Mouse (Mus musculus): ENCODE data around the gene Ptpn9.
A peak's percentile ranks its signal among the peaks of the same experiment; 100 is the strongest.

The Ptpn9 gene

DNA sequence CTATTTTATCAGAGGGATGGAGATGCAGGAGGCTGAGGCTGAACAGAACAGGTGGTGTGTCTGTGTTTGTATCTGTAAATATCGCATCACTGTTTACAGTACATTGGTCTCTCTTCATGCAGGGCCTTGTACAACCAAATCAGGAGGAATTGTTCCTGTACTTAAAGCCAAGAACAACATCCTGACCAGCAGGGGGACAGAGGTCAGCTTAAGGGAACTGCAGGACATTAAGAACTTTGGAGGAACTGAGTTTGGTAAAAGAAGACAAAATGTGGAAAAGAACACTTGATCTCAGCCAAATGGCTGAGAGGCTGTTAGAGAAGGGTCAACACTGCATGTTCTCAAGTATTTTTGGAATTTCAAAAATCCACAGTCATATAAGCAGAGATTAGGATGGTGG, 20.0 kb downstream of the Ptpn9 start:
- DNase-seq (ENCODE audit: inconsistent ontology term) = peak; percentile 20

DNA sequence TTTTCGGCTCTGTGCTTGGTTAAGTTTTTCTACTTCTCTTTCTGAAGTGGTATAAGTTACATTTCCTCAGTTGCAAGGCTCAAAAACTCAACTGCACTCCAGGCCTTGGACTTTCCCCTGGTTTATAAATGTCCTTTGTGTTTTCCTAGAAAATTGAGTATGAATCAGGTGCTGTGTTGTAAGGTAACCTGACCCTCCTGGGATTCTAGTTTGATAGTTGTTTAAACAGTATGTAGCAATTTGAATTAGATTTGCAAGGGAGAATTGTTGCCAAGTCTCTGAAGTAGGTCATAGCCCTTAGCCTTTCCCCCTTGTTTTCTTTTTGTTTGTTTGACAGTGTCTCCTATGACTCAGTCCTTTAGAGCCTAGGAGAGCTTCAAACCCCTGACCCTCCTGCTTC, 22.9 kb downstream of the Ptpn9 start:
- DNase-seq (ENCODE audit: inconsistent ontology term) = peak; percentile 10

DNA sequence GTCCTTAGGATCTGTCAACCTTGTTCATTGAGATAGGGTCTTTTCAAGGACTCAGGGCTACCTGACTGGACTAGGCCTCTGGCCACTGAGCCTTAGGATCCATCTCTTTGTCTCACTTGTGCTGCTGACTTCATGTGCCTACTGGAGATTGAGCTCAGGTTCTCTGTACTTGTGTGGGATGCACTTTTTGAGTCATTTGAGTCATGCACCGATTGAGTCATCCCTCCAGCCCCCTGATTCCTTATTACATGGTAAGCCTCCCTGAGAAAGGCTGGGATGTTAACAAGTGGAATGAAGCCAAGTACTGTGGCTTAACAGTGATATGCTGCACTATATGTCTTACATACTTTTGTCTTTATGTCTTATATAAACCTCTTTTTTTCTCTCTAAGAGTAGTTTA, 37.0 kb downstream of the Ptpn9 start:
- no peak for DNase-seq (ENCODE audit: inconsistent ontology term)

GRCm38 (mm10) chr9:57056237-57056636, 61.5 kb downstream of the Ptpn9 start:
- DNase-seq (ENCODE audit: inconsistent ontology term) = peak; percentile 38

DNA sequence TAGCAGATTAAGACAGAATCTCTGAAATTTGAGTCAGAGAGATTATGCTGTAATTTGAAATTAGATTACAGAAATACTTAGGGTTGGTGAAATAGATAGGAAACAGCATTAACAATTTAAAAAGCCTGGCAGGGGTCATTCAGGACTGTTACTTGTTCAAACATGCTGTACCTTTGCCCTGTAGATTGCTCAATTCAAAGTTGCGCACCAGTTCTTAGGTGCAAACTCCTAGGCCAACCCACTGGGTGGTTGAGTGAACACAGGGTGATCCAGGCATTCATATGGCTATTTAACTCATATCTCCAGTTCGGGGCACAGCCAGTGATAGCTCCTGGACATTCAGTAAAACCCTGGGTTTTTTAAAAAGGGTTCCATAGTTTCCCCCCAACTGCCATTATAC, 69.4 kb downstream of the Ptpn9 start:
- no peak for DNase-seq (ENCODE audit: inconsistent ontology term)

- DNase-seq (ENCODE audit: inconsistent ontology term) = no peak
Observed at GRCm38 (mm10) chr9:57068266-57068665, 73.5 kb downstream of the Ptpn9 start.

- DNase-seq (ENCODE audit: inconsistent ontology term) = no peak
Observed at GRCm38 (mm10) chr9:57070262-57070661, 75.5 kb downstream of the Ptpn9 start.

DNA sequence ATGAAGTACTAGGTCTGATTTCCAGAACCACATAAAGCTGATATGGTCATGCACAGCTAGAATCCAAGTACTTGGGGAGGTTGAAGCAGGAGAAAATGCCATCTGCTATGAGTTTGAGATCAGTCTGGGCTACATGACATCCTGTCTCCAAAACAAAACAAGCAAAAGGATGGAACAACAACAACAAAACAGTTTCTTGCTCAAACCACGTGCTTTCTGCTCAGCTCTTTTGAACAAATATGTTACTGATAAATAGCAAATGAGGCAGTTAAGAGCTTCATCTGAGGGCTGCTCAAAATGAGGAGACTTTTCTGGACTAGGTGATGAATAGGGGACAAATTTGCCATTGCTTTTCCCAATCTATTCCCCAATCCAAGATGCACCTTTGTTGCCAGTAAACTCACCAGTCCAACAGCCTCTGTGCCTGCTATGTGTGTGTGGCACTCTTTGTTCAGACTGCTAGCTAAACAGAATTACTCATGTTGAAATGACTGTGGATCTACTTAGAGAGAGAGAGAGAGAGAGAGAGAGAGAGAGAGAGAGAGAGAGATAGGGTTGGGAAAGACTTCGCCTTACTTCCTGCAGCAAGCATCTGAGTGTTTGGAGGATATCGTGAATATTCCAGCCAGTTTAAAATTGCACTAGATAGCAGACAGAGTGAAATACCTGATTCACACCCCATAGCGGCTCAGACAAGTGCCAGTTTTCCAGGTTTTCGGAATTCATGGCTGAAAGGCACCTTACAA, 76.2 kb downstream of the Ptpn9 start:
- peak; percentile 67 for DNase-seq (ENCODE audit: inconsistent ontology term)

DNA sequence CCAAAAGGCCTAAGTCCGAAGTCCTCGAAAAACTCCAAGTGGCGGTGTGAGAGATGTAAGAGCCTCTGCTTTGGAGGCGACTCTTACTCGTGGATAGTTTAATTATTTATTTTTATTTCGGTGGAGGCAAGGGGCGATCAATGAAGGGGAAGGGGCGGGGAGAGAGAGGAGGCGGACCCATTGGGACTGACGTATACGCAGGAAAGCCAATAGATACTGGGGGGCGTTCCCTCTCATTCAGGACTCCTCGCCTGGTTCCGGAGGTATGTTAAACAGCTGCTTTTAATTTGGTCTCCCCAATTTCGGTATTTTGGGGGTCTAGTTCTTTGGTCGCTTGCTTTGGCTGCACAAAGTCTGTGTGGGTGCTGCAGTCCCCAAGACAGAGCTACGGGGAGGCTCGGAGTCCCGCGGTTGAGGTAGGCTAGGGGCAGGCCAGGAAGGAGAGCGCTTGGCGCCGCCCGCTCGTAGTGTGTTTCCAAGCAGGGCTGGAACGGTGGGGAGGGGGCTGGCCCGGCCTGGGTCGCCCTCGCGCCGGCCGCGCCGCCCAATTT, 77.2 kb downstream of the Ptpn9 start, which contains the start of gene Sin3a:
Gene Sin3a, plus strand, starts transcription at position 240 of the 551 bp plus-strand sequence.
- peak; percentile 90 for DNase-seq (ENCODE audit: inconsistent ontology term)

DNA sequence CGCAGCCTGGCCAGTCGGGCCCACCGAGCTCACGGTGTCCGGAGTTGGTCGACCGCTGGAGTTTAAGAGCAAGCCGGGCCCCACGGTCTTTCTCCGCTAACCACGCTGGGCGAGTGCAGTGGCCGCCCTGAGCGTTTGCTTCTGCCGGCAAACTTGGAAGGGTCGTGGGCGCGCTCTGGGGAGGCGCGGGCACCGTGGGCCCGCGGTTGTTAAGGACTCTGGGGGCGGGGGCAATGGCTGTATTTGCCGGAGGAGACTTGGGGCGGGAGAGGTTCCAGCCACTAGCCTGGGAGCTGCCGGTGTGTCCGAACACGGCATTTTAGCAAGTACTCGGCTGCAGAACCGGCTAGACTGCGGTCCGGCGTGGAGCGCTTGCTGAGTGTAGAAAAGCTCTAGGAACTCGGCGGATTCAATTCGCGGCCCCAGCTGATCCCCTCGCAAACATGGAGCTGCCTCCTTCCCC, 77.8 kb downstream of the Ptpn9 start:
- DNase-seq (ENCODE audit: inconsistent ontology term) = no peak

DNA sequence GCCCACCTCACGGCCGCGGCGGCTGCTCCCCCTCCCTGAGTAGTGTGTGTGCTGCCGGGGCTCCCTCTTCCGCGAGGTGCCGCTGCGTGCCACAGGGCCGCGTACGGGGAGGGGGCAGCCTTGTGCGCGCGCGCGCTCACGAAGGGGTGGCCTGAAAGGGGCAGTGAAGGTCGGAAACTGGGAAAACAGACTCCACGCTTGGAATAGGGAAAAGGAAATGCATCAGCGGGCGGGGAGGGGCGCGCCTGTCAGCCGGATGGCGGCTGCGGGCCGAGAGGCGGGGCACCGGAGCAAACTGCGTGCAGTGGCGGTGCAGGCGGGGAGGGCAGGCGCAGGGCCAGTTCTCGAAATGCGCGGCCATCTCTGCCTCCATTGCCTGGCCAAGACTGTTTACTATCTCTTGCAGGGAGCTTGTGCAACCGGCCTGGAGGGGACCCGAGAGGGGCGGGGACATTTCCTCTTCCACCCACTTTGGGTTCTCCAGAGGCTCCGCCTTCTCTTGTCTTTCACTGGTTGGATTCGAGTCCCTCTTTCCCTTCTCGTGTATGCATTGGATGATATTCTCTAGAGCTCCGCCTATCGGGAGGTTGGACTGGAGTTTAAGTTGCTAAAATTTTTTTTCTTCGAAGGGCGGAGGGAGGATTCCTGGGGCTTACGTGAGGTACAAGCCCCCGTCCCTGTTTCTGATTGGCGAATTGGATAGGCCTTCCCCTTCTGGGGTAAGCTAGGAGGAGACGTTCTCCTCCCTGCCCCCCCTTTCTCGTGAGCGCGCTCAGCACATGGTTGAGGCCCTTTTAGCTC, 78.5 kb downstream of the Ptpn9 start:
- peak; percentile 100 for DNase-seq (ENCODE audit: inconsistent ontology term)

DNA sequence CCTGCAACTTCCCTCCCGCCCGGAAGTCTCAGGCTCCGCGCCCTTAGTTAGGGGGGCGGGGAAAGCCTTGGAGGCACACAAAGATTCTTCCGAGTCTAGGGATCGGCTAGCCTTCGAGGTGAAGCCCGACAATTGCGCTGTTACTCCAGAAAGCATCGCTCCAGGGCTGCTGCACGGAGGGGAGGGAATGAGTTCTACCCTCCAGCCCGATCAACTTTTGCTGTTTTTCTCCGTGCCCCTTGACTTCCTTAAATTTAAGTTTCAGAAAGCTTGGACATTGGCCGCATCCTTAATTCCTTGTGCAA, 79.0 kb downstream of the Ptpn9 start:
- DNase-seq (ENCODE audit: inconsistent ontology term) = no peak

DNA sequence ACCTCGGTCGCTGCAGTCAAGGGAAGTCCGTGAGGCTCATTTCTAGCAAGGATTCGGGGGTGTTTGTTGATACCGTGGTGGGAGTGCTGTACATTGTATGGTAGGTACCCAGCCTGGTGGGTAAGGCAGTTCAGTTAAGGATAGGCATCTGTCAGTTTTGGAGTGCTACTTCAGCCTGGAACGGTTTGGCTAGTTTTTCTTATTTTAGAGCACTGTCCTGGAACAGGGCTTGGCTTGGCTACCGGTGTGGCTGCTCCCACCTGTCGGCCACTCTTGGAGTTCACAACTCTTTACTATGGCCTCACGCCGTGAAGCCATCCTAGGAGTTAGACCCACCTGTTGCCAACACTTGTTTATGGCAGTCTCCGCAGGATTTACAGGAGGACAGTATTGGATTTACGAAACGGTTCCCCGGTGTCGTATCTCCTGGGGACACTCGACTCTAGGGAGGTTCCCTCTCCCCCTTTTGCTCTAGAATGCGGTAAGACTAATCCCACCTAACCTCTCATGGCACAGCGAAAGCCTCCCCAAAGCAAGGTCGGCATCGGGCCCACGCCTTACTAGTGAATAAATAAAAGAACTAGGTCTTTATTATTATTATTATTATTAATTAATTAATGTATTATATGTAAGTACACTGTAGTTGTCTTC, 79.6 kb downstream of the Ptpn9 start:
- DNase-seq (ENCODE audit: inconsistent ontology term) = no peak

DNA sequence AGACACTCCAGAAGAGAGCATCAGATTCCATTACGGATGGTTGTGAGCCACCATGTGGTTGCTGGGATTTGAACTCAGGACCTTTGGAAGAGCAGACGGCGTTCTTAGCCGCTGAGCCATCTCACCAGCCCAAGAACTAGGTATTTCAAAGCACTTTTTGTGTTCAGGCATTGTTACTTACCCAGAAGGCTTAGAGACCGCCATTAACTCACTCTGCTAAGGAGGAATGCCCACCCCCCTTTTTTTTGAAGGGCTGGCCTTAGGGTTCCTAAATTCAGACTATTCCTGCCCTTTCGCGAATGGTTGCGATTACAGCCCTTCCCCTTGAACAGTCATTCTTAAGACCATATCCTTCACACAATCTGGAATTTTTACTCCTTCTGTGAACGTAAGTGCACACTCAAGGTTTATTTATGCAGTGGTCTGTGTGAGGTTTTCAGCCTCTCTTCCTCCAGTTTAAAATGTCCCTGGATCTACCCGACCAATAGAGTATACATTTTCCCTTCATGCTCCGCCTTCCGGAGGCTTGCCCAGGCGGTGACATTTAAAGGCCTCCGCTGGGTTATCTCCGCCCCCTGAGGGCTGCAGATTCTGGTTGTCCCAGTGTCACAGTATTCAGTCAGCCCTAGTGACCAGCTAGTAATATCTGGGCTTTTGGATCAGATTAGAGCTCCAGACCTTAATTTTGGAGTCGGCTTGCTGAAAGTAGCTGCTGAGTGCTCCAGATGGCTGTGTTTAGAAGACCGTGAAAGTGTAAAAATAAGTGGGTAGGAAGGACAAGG, 80.3 kb downstream of the Ptpn9 start:
- peak; percentile 85 for DNase-seq (ENCODE audit: inconsistent ontology term)

DNA sequence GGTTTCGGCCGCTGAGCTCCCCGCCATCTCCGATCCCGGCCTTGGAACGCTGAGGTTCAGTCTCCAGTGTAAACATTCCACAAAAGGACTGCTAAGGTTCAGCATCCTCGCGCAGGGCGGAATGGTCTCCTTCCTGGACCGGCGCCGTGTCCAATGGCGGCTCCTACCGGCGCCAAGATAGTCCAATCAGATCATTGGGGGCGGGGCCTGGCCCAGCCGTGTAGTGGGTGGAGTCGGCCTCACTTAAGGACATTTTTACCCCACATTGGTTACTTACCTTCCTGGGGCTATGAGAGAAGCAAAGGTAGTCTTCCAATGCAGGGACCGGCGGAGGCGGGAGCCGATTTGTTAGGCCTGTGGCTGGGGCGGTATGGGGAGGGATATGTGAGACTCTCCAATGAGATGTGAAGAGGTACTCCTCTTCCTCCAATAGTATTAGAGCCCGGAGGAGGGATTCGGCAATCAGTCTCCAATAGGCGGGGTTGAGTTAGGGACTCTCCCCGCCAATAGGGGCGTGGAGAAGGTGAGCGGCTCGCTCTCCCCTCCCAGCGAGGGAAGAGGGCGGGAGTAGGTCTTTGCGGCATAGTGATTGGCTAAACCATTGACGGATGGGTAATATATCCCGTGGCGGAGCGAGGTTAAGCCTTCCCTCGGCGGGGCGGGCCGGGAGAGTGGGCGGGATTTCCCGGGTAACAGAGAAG, 81.1 kb downstream of the Ptpn9 start:
- peak; percentile 100 for DNase-seq (ENCODE audit: inconsistent ontology term)

DNA sequence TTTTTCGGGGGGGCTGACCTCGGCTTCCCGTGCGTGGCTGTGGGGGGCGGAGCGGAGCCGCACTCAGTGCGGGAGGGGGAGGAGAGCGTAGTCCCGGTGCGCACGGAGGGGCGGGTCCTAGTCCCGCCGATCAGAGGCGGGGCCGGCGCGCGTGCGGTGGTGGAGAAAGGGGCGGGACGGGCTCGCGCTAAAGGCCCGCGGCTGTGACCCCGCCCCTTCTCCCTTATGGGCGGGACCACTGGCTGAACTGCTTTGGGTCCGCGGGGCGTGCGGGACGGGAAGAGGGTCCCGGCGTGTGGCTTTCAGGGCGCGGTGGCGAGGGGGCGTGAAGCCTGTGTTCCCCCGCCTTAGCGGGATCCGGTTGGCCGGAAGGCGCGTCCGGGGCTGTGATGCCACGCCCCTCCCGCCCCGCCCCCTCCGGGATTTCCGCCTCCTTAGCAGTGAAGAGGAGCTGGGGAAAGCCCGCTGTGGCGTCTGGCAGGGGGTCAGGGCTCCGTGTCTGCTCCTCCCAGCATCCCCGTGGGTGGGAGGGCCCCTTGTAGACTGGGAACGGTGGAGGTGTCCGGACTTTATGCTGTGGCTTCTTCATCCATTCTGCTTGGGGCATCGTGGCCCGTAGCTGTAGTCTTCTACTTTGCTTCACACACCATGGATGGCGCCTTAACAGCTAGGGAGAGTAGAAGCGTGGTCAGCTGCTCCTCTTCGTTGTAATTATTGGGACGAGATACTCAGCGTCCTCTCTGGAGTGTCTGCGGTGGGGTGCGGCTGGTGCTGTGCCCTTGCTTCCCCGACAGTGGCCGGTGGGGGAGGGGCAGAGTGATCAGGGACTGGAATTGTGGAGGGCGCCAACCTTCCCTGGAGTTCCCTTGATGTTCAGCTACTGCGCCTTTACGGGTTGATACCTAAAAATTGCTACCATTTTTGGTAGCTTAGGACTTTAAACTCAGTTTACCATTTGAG, 82.3 kb downstream of the Ptpn9 start:
- DNase-seq (ENCODE audit: inconsistent ontology term) = peak; percentile 96

DNA sequence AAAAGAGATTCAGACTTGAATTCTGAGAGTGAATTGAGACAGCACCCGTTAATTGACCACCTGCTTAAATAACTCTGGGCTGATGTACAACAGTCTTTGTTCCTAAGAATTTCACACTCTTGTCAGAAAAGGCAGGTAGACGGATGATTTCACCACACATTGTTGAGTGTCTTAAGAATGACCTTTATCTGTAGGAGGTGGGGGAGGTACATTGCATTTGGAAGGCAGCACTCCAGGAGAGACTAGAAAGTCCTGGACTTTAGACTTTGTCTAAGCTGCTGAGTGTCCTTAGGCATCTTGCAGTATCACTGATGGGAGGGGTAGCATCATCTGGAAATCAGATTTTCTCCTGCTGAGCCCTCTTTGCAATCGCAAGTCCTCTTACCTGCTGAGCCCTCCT, 87.5 kb downstream of the Ptpn9 start:
- no peak for DNase-seq (ENCODE audit: inconsistent ontology term)
